Mouse (Mus musculus) liver, postnatal 0 days (tissue): ENCODE measurements around the gene Phf12. TPM values are rescaled to one million over a fixed set of nuclear protein-coding genes. Genes with fewer than 3 reads are reported as not detected.

ENCODE experiments used
- ATAC-seq: fragments of 200-750 bp; cut with Nextera tagmentation; 2 replicates; pipeline ENCODE4 v1.8.0; 2017; ENCODE audit warnings: mild to moderate bottlenecking, moderate library complexity
- DNase-seq: peaks from one replicate; pipeline ENCODE4 v3.0.0-alpha.2; 2016
- H3K27ac ChIP-seq: fragments of 300-500 bp; sonication (generic); 2 replicates; pipeline ENCODE4 v1.5.1; 2014; ENCODE audit warnings: antibody characterized with exemption, moderate library complexity, mild to moderate bottlenecking, low read depth
- H3K27me3 ChIP-seq: fragments of 300-500 bp; sonication (generic); 2 replicates; pipeline ENCODE4 v1.6.1; 2014; ENCODE audit warnings: low read length, control low read depth, mixed read lengths; ENCODE audit not compliant: insufficient read depth
- H3K36me3 ChIP-seq: fragments of 300-500 bp; sonication (generic); replicated peaks from 2 replicates; pipeline ENCODE4 v1.6.1; 2014; ENCODE audit warnings: mild to moderate bottlenecking, control low read depth, low read length, moderate library complexity, mixed read lengths; ENCODE audit not compliant: insufficient read depth
- H3K4me1 ChIP-seq: fragments of 300-500 bp; sonication (generic); 2 replicates; pipeline ENCODE4 v1.6.1; 2014; ENCODE audit warnings: antibody characterized with exemption, mild to moderate bottlenecking, control low read depth; ENCODE audit not compliant: insufficient read depth
- H3K4me2 ChIP-seq: fragments of 300-500 bp; sonication (generic); 2 replicates; pipeline ENCODE4 v1.6.1; 2014; ENCODE audit warnings: low read depth, mild to moderate bottlenecking, low read length, moderate library complexity, mixed read lengths
- H3K4me3 ChIP-seq: fragments of 300-500 bp; sonication (generic); 2 replicates; pipeline ENCODE4 v1.5.1; 2014; ENCODE audit warnings: low read depth, low read length
- H3K9ac ChIP-seq: fragments of 300-500 bp; sonication (generic); replicated peaks from 2 replicates; pipeline ENCODE4 v1.6.1; 2014; ENCODE audit warnings: mild to moderate bottlenecking, moderate library complexity
- H3K9me3 ChIP-seq: fragments of 300-500 bp; sonication (generic); 2 replicates; pipeline ENCODE4 v1.6.1; 2016; ENCODE audit warnings: mild to moderate bottlenecking, control low read depth, low read length, mixed read lengths
- CTCF ChIP-seq: sonication (generic); IDR thresholded peaks from 2 replicates; pipeline ENCODE4 v1.5.1; 2016; ENCODE audit warnings: antibody characterized with exemption, low read depth
- EP300 ChIP-seq: IDR thresholded peaks from 2 replicates; pipeline ENCODE4 v1.6.1; 2016; ENCODE audit warnings: antibody characterized with exemption, low read depth, mild to moderate bottlenecking
- WGBS: fragments of 180-500 bp; shearing (Covaris S2); extraction: QIAGEN DNeasy Blood & Tissue Kit; methylation state at CpG from one replicate; pipeline ENCODE4 v1.1.7; 2014; ENCODE audit not compliant: insufficient replicate concordance; 5-methylcytosine and 5-hydroxymethylcytosine counted together
- polyA plus RNA-seq: library from polyadenylated mRNA; unstranded; fragments of >200 nt; fragmentation: Nextera tagmentation; extraction: Ambion mirVana; gene quantifications from 2 replicates; pipeline ENCODE4 v1.2.1, GENCODE M21; 2015

Gene Phf12
- polyA plus RNA-seq, 1 experiment from 2014 or later: 5.1 TPM

DNA sequence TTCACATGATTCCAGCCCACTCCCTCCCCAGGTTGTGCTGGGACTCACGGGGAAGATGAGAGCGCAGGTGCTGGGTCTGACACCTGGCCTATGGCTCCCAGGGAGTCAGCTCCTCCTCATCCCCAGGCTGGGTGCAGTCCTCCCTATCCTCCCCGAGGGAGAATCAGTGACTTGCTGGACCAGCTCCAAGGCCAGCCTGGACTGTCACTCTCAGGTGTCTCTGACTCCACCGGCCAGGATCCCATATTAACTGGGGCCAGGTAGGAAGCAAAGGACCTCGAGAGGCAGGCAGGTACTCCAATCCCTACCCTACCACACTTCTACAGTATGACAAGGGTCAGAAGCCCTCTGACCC lies 16.5 kb upstream of the Phf12 start:
- H3K27me3 ChIP-seq: peaks cover 4% of the 10 kb centered on the region; the same call in 1 of the 2 replicates
- H3K9me3 ChIP-seq: no peaks in the 10 kb centered on the region
- H3K36me3 ChIP-seq: no peaks in the 10 kb centered on the region
- no peak for ATAC-seq
- H3K9ac ChIP-seq: no peak overlapping the region
- TF ChIP-seq EP300: no peak
- no peak overlapping the region for H3K4me3 ChIP-seq
- H3K4me2 ChIP-seq: no peak overlapping the region
- no peak overlapping the region for H3K27ac ChIP-seq
- no peaks in the 10 kb centered on the region for H3K4me1 ChIP-seq
- WGBS: 52% methylated on average over 5 of the region's 5 CpGs
- DNase-seq: no peak

DNA sequence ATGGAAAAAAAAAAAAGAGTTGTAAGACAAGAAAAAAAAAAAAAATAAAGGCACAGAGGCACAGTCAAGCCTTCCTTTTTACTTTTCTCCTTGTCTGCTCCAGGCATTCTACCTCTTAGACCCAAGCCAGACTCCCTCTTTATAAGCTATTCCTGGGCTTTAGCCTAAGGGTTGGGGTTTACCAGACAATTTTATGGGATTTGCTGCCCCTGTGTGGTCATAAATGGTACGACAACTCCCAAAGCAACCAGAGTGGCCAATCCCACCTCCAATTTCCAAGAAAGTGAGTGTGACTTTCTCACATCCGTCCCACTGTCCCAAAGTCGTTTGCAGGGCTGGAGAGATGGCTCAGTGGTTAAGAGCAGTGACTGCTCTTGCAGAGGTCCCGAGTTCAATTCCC lies 15.4 kb upstream of the Phf12 start:
- TF ChIP-seq CTCF: peak; percentile 84
- no peak for TF ChIP-seq EP300
- H3K9me3 ChIP-seq: no peaks in the 10 kb centered on the region
- H3K9ac ChIP-seq: no peak overlapping the region
- no peaks in the 10 kb centered on the region for H3K36me3 ChIP-seq
- no peak overlapping the region for H3K4me3 ChIP-seq
- under 1% methylated on average over 4 of the region's 4 CpGs for WGBS
- peak; percentile 78 for DNase-seq
- no peak overlapping the region for H3K27ac ChIP-seq
- H3K27me3 ChIP-seq: peaks cover 4% of the 10 kb centered on the region; the same call in 1 of the 2 replicates
- ATAC-seq: peak; percentile 43; the same call in 1 of the 2 replicates
- H3K4me1 ChIP-seq: no peaks in the 10 kb centered on the region
- no peak overlapping the region for H3K4me2 ChIP-seq

DNA sequence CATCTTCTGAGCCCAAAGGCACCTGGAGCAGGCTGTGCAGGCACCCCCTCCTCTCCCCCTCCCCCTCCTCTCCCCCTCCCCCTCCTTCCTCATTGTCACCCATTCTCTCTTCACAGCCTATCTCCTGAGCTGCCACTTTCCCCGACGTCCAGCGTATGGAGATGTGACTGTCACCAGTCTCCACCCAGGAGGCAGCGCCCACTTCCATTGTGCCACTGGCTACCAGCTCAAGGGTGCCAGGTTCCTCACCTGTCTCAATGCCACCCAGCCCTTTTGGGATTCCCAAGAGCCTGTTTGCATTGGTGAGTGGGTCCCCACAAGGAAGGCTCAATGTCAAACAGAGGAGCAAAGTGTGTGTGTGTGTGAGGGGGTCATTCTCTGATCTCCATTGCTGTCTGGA lies 13.8 kb upstream of the Phf12 start:
- no peak for DNase-seq
- Histone ChIP-seq H3K4me1 (no peaks in the 10 kb centered on the region), H3K27ac (no peak overlapping the region), H3K36me3 (no peaks in the 10 kb centered on the region), H3K9me3 (no peaks in the 10 kb centered on the region), H3K27me3 (peaks cover 3% of the 10 kb centered on the region; the same call in 1 of the 2 replicates), H3K4me3 (no peak overlapping the region), H3K9ac (no peak overlapping the region), H3K4me2 (no peak overlapping the region)
- 45% methylated on average over 4 of the region's 4 CpGs for WGBS
- no peak for ATAC-seq
- no peak for TF ChIP-seq CTCF
- TF ChIP-seq EP300: no peak

DNA sequence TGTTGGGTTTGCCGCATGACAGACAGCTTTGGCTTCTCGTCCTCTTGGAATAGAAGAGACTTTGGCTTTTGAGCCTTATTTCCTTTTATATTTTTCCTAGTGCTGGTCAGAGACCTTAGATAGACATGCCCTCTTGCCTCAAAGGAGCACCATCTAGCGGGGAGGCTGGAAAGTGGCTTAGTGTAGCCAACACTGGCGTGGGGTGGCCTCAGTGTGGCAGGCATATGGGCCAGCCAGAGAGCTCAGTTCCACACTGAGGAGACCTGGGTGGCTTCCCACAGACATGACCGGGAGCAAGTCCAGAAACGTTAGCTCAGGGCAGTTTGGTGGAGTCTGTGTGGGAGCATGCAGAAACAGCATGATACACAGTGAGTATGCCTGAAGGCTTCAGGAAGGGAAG lies 11.8 kb upstream of the Phf12 start:
- DNase-seq (no peak), ATAC-seq (no peak)
- Histone ChIP-seq H3K27ac (no peak overlapping the region), H3K36me3 (no peaks in the 10 kb centered on the region), H3K9me3 (no peaks in the 10 kb centered on the region), H3K27me3 (peaks cover 8% of the 10 kb centered on the region; the same call in 1 of the 2 replicates), H3K9ac (no peak overlapping the region), H3K4me3 (no peak overlapping the region), H3K4me1 (no peaks in the 10 kb centered on the region), H3K4me2 (no peak overlapping the region)
- TF ChIP-seq CTCF (no peak), EP300 (no peak)
- WGBS: 73% methylated on average over 6 of the region's 6 CpGs

DNA sequence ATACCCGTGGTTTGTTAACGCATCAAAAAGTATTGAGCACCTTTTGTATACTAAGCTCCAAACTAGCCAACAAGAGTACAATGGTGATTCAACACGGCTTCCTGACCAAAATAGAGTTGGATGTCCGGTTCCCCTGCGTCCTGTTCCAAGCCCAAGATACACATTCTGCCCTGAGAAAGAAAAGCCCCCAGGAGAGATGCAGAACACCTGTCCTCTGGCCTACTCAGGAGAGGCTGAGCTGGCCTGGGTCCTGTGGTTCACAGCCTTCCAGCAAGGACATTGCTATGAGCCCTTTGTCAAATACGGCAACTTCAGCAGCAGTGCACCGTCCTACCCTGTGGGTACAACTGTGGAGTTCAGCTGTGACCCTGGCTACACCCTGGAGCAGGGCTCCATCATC lies 9.0 kb upstream of the Phf12 start:
- ATAC-seq: no peak
- Histone ChIP-seq H3K9me3 (no peaks in the 10 kb centered on the region), H3K27me3 (peaks cover 11% of the 10 kb centered on the region; the same call in 1 of the 2 replicates), H3K4me2 (no peak overlapping the region), H3K4me1 (no peaks in the 10 kb centered on the region), H3K9ac (no peak overlapping the region), H3K4me3 (no peak overlapping the region), H3K36me3 (no peaks in the 10 kb centered on the region), H3K27ac (no peak overlapping the region)
- no peak for DNase-seq
- TF ChIP-seq EP300 (no peak), CTCF (no peak)
- WGBS: 73% methylated on average over 7 of the region's 7 CpGs

DNA sequence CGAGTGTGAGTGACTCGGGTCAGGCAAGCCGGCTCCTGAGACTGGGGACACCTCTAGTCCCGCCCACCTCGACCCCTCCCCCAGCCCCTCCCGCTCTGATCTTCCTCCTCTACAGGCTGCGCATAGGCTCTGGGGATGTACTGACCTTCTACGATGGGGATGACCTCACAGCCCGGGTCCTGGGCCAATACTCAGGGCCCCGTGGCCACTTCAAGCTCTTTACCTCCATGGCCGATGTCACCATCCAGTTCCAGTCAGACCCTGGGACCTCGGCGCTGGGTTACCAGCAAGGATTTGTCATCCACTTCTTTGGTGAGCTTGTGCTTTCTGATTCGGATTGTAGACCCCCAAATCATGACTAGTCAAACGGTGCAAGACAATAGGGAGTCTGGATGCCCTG lies 8.2 kb upstream of the Phf12 start:
- H3K4me1 ChIP-seq: no peaks in the 10 kb centered on the region
- no peaks in the 10 kb centered on the region for H3K9me3 ChIP-seq
- no peak for TF ChIP-seq CTCF
- WGBS: 26% methylated on average over 15 of the region's 15 CpGs
- no peak overlapping the region for H3K9ac ChIP-seq
- no peak for DNase-seq
- no peak overlapping the region for H3K4me3 ChIP-seq
- ATAC-seq: no peak
- no peak overlapping the region for H3K4me2 ChIP-seq
- H3K27me3 ChIP-seq: peaks cover 11% of the 10 kb centered on the region; the same call in 1 of the 2 replicates
- H3K36me3 ChIP-seq: no peaks in the 10 kb centered on the region
- H3K27ac ChIP-seq: no peak overlapping the region

DNA sequence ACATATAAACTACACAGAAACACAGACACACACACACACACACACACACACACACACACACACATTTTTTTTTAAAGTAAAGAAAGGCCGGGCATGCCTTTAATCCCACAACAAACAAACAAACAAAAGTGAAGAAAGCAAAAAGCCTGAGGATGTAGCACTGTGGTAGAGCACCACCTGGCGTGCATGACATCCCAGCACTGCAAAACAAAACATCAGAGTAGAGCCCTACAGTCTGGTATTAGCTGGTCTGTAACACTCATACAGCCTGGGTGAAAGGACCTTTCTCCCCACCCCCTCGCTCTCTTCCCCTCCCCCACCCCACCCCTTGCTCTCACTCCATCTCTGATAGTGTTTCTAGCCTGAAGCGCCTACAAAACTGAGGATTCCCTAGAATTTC lies 6.7 kb upstream of the Phf12 start:
- ATAC-seq: no peak
- DNase-seq: no peak
- 35% methylated on average over 4 of the region's 4 CpGs for WGBS
- H3K9ac ChIP-seq: no peak overlapping the region
- no peak overlapping the region for H3K27ac ChIP-seq
- TF ChIP-seq CTCF: peak; percentile 16; the same call in 1 of the 2 replicates
- no peak for TF ChIP-seq EP300
- H3K4me1 ChIP-seq: peaks cover 5% of the 10 kb centered on the region; the same call in 1 of the 2 replicates
- no peak overlapping the region for H3K4me2 ChIP-seq
- H3K9me3 ChIP-seq: no peaks in the 10 kb centered on the region
- H3K36me3 ChIP-seq: no peaks in the 10 kb centered on the region
- peaks cover 11% of the 10 kb centered on the region; the same call in 1 of the 2 replicates for H3K27me3 ChIP-seq
- H3K4me3 ChIP-seq: no peak overlapping the region
